Mouse (Mus musculus) hindbrain, embryonic 16.5 days (tissue): Measurements from ENCODE around the gene Mrtfa. TPM values are rescaled to one million over a fixed set of nuclear protein-coding genes. Genes with fewer than 3 reads are reported as not detected.
A peak's percentile ranks its signal among the peaks of the same experiment; 100 is the strongest.

Source experiments
- ATAC-seq: fragments of 200-750 bp; cut with Nextera tagmentation; 2 replicates; pipeline ENCODE4 v1.8.0; 2017; ENCODE audit warnings: moderate TSS enrichment, moderate library complexity
- H3K27ac ChIP-seq: fragments of 300-500 bp; sonication (generic); 2 replicates; pipeline ENCODE4 v1.5.1; 2014; ENCODE audit warnings: low read depth, mild to moderate bottlenecking, control low read depth, low read length, moderate library complexity
- H3K27me3 ChIP-seq: fragments of 300-500 bp; sonication (generic); replicated peaks from 2 replicates; pipeline ENCODE4 v1.6.1; 2014; ENCODE audit warnings: low read length; ENCODE audit not compliant: control insufficient read depth, insufficient read depth
- H3K36me3 ChIP-seq: fragments of 300-500 bp; sonication (generic); 2 replicates; pipeline ENCODE4 v1.6.1; 2014; ENCODE audit warnings: mild to moderate bottlenecking, low read length, moderate library complexity, mixed read lengths; ENCODE audit not compliant: control insufficient read depth, insufficient read depth
- H3K4me1 ChIP-seq: fragments of 300-500 bp; sonication (generic); 2 replicates; pipeline ENCODE4 v1.6.1; 2014; ENCODE audit warnings: low read depth, low read length; ENCODE audit not compliant: control insufficient read depth, insufficient read depth
- H3K4me2 ChIP-seq: fragments of 300-500 bp; sonication (generic); 2 replicates; pipeline ENCODE4 v1.6.1; 2014; ENCODE audit warnings: mild to moderate bottlenecking, low read length, control low read depth, moderate library complexity
- H3K4me3 ChIP-seq: fragments of 300-500 bp; sonication (generic); 2 replicates; pipeline ENCODE4 v1.5.1; 2014; ENCODE audit warnings: mild to moderate bottlenecking, low read length, control low read depth, moderate library complexity
- H3K9ac ChIP-seq: fragments of 300-500 bp; sonication (generic); 2 replicates; pipeline ENCODE4 v1.6.1; 2014; ENCODE audit warnings: low read depth, mild to moderate bottlenecking, control low read depth, low read length, moderate library complexity
- H3K9me3 ChIP-seq: fragments of 300-500 bp; sonication (generic); 2 replicates; pipeline ENCODE4 v1.6.1; 2014; ENCODE audit warnings: mild to moderate bottlenecking, low read length, moderate library complexity; ENCODE audit not compliant: control insufficient read depth
- WGBS: fragments of 180-500 bp; shearing (Covaris S2); extraction: QIAGEN DNeasy Blood & Tissue Kit; methylation state at CpG from one replicate; pipeline ENCODE4 v1.1.7; 2014; 5-methylcytosine and 5-hydroxymethylcytosine counted together
- polyA plus RNA-seq: library from polyadenylated mRNA; unstranded; fragments of >200 nt; fragmentation: Nextera tagmentation; extraction: Ambion mirVana; gene quantifications from 2 replicates; pipeline ENCODE4 v1.2.1, GENCODE M21; 2015

Gene Mrtfa
- polyA plus RNA-seq, 1 experiment from 2014 or later = 24.1 TPM

GRCm38 (mm10) chr15:81168735-81169134, 21.8 kb downstream of the Mrtfa start:
- no peaks in the 10 kb centered on the region for H3K27me3 ChIP-seq
- no peak overlapping the region for H3K9ac ChIP-seq
- no peak for ATAC-seq
- H3K36me3 ChIP-seq = no peaks in the 10 kb centered on the region
- no peak overlapping the region for H3K4me2 ChIP-seq
- WGBS = 77% methylated on average over 6 of the region's 6 CpGs
- 0 out of 2 replicates have a peak, but pooled peaks cover 3% of the 10 kb centered on the region for H3K4me1 ChIP-seq
- H3K27ac ChIP-seq = no peak overlapping the region
- H3K9me3 ChIP-seq = no peaks in the 10 kb centered on the region
- no peak overlapping the region for H3K4me3 ChIP-seq

GRCm38 (mm10) chr15:81167831-81168230, 22.7 kb downstream of the Mrtfa start:
- H3K4me1 ChIP-seq = 0 out of 2 replicates have a peak, but pooled peaks cover 3% of the 10 kb centered on the region
- H3K9ac ChIP-seq = no peak overlapping the region
- H3K4me2 ChIP-seq = no peak overlapping the region
- WGBS = 92% methylated on average over 10 of the region's 10 CpGs
- no peak overlapping the region for H3K27ac ChIP-seq
- no peak overlapping the region for H3K4me3 ChIP-seq
- H3K36me3 ChIP-seq = no peaks in the 10 kb centered on the region
- no peak for ATAC-seq
- no peaks in the 10 kb centered on the region for H3K27me3 ChIP-seq
- H3K9me3 ChIP-seq = no peaks in the 10 kb centered on the region

- H3K27me3 ChIP-seq = no peaks in the 10 kb centered on the region
- 0 out of 2 replicates have a peak, but pooled peaks cover 3% of the 10 kb centered on the region for H3K4me1 ChIP-seq
- H3K27ac ChIP-seq = no peak overlapping the region
- no peak overlapping the region for H3K4me2 ChIP-seq
- H3K9me3 ChIP-seq = no peaks in the 10 kb centered on the region
- no peak for ATAC-seq
- H3K4me3 ChIP-seq = no peak overlapping the region
- H3K9ac ChIP-seq = no peak overlapping the region
- H3K36me3 ChIP-seq = no peaks in the 10 kb centered on the region
- WGBS = 96% methylated on average over 5 of the region's 5 CpGs
Measured at GRCm38 (mm10) chr15:81166291-81166690, 24.3 kb downstream of the Mrtfa start.

- WGBS = 65% methylated on average over 9 of the region's 9 CpGs
- Histone ChIP-seq H3K9me3 (no peaks in the 10 kb centered on the region), H3K4me2 (no peak overlapping the region), H3K27me3 (no peaks in the 10 kb centered on the region), H3K4me1 (0 out of 2 replicates have a peak, but pooled peaks cover 3% of the 10 kb centered on the region), H3K27ac (peak overlapping the region; percentile 17; the same call in 1 of the 2 replicates), H3K4me3 (no peak overlapping the region), H3K9ac (no peak overlapping the region), H3K36me3 (no peaks in the 10 kb centered on the region)
- ATAC-seq = no peak
Measured at GRCm38 (mm10) chr15:81164560-81165310, 25.8 kb downstream of the Mrtfa start.

- Histone ChIP-seq H3K27ac (no peak overlapping the region), H3K4me1 (0 out of 2 replicates have a peak, but pooled peaks cover 3% of the 10 kb centered on the region), H3K9ac (no peak overlapping the region), H3K27me3 (no peaks in the 10 kb centered on the region), H3K4me3 (no peak overlapping the region), H3K4me2 (no peak overlapping the region), H3K36me3 (no peaks in the 10 kb centered on the region), H3K9me3 (no peaks in the 10 kb centered on the region)
- 83% methylated on average over 3 of the region's 3 CpGs for WGBS
- ATAC-seq = no peak
Measured at GRCm38 (mm10) chr15:81161571-81161970, 29.0 kb downstream of the Mrtfa start.

GRCm38 (mm10) chr15:81160677-81161076, 29.9 kb downstream of the Mrtfa start:
- 91% methylated on average over 4 of the region's 4 CpGs for WGBS
- Histone ChIP-seq H3K4me1 (0 out of 2 replicates have a peak, but pooled peaks cover 3% of the 10 kb centered on the region), H3K36me3 (no peaks in the 10 kb centered on the region), H3K27me3 (no peaks in the 10 kb centered on the region), H3K4me3 (no peak overlapping the region), H3K9me3 (no peaks in the 10 kb centered on the region), H3K9ac (no peak overlapping the region), H3K4me2 (no peak overlapping the region), H3K27ac (no peak overlapping the region)
- no peak for ATAC-seq

- Histone ChIP-seq H3K27me3 (no peaks in the 10 kb centered on the region), H3K4me1 (no peaks in the 10 kb centered on the region), H3K9me3 (no peaks in the 10 kb centered on the region), H3K27ac (no peak overlapping the region), H3K36me3 (no peaks in the 10 kb centered on the region), H3K9ac (no peak overlapping the region), H3K4me2 (no peak overlapping the region), H3K4me3 (no peak overlapping the region)
- WGBS = 85% methylated on average over 7 of the region's 7 CpGs
- no peak for ATAC-seq
Measured at GRCm38 (mm10) chr15:81159212-81159611, 31.3 kb downstream of the Mrtfa start.

- no peak overlapping the region for H3K4me3 ChIP-seq
- no peak overlapping the region for H3K9ac ChIP-seq
- H3K36me3 ChIP-seq = no peaks in the 10 kb centered on the region
- no peak overlapping the region for H3K4me2 ChIP-seq
- no peaks in the 10 kb centered on the region for H3K27me3 ChIP-seq
- no peaks in the 10 kb centered on the region for H3K9me3 ChIP-seq
- no peaks in the 10 kb centered on the region for H3K4me1 ChIP-seq
- no peak overlapping the region for H3K27ac ChIP-seq
- ATAC-seq = no peak
- WGBS = 76% methylated on average over 7 of the region's 7 CpGs
Measured at GRCm38 (mm10) chr15:81158517-81159120, 31.9 kb downstream of the Mrtfa start.

GRCm38 (mm10) chr15:81156453-81156852, 34.1 kb downstream of the Mrtfa start:
- Histone ChIP-seq H3K36me3 (no peaks in the 10 kb centered on the region), H3K9ac (no peak overlapping the region), H3K27me3 (no peaks in the 10 kb centered on the region), H3K4me3 (no peak overlapping the region), H3K4me2 (no peak overlapping the region), H3K4me1 (no peaks in the 10 kb centered on the region), H3K9me3 (no peaks in the 10 kb centered on the region), H3K27ac (no peak overlapping the region)
- WGBS = 81% methylated on average over 2 of the region's 2 CpGs
- no peak for ATAC-seq
